Mouse (Mus musculus) liver, adult (tissue): ENCODE data around the gene Xpot.
A peak's percentile ranks its signal among the peaks of the same experiment; 100 is the strongest.

Experiments
- GATA4 ChIP-seq: IDR thresholded peaks from 2 replicates; pipeline ENCODE4 v1.6.1; 2014; ENCODE audit warnings: mild to moderate bottlenecking, low read length; ENCODE audit not compliant: insufficient replicate concordance

Xpot gene

DNA sequence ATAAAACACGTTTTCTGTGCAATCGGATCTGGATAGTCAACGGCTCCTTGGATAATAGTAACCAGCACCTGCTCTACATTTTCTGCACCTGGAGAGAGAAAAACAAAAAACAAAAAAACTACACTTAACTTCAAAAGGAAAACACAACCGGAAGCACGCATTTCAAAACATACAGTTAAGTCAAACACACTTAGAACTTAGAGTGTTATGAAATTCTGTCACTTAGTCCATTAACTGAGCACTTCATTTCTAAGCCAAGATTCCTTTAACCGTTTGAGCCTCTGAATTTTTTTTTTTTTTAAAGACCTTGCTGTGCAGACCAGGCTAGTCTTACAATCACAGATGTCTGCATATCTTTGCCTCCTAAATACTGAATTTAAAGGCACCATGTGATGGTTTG, 24.9 kb downstream of the Xpot start:
- no peak for TF ChIP-seq GATA4

DNA sequence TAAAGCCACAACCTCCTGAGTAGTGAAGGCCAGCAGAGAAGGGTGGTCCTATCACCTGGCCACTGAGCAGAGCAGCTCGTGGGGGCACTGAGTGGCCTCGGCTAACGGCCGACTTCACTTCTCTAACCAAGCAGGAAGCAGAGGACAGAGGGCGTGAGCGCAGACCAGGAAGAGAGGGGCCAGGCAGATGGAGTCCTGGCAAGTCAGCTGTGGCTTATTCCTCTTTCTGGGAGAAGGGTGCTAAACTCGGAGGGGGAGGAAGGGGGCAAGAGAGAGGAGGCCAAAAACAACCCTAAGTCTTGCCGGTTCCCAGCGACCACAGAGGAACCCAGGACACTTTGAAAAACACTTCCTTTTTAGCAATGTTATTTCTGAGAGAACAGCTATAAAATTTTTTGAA, 29.6 kb downstream of the Xpot start:
- TF ChIP-seq GATA4 = no peak

DNA sequence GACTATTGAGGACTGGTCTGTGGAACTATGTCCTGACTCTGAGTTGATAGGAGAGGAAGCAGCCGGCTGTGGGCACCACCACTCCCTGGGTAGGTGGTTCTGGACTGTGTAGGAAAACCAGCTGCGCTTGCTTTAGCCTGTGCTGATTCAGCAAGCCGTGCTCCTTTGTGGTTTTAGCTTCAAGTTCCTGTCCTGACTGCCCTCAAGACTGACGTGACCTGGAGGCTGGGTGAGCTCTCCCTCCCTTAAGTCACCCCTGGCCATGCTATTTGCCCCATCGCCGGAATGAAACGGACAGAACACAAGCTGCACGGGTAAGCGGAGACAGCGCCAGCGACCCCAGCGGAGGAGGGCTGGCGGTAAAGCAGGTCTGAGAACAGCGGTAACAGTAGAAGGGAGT, 35.0 kb downstream of the Xpot start:
- TF ChIP-seq GATA4 = no peak

DNA sequence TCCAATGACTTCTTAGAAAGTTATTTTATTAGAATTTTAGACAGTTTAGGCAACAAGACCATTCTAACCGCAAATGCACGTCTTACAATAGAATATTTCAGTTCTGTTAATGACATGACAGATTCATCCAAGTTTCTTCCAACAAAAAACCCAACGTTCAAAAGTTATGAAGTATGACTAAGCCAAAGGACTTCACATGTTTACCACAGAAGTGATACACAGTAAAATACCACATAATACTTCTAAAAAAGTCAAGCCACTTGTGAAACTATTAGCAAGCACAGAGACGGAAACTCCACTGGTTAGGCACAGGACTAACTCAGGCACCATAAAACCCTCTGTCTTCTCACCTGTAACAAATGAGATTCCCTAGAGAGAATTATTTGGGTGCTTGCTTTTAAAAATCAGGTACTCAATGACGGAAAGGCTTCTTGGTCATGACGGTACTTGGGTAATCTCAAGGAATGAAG, 38.7 kb downstream of the Xpot start:
- TF ChIP-seq GATA4 = no peak

GRCm38 (mm10) chr10:121586675-121587370, 39.3 kb downstream of the Xpot start, which contains the start of gene Tbk1:
Tbk1 (minus strand) TSS chr10:121586787.
- peak; percentile 19; the same call in 1 of the 2 replicates for TF ChIP-seq GATA4

DNA sequence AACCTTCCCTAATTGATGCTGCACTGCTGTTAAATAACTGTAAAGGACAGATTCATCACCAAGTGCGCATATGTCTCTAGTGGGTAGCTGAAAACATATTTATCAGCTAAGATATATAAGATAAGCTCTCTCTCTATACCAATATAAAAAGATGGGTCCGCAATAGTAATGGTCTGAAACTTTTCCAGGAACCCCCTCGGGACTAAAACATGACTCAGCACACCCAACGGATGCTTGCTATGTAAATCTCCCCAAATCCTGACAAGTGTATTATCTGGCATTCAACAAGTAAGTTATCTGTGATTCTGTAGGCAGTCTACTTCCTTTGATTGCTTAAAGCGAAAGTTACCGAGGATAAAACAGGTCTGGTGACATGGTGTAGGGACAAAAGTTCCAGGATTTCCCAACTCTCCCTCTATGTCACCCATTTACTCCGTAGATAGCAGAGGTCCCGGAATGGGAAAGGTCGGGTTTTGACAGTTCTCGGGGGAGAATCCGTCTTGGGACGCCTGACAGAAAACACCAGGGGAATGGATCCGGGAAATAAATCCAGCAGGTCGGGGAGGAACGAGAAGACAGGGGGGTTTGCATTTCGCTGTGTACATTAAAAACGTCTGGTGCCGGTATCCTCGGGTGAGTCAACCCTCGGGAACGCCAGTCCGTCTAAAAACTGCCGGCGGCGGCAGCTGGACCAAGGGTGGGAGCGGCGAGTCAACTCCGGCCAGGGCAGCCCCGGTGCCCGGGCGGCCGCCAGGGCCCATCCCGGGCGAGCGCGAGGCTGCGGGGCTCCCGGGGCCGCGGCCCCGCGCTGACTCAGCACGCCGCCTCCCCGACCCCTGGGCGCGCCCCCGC, 40.1 kb downstream of the Xpot start:
- 0 out of 2 replicates have a peak, but pooled peaks have one; percentile 26 for TF ChIP-seq GATA4

DNA sequence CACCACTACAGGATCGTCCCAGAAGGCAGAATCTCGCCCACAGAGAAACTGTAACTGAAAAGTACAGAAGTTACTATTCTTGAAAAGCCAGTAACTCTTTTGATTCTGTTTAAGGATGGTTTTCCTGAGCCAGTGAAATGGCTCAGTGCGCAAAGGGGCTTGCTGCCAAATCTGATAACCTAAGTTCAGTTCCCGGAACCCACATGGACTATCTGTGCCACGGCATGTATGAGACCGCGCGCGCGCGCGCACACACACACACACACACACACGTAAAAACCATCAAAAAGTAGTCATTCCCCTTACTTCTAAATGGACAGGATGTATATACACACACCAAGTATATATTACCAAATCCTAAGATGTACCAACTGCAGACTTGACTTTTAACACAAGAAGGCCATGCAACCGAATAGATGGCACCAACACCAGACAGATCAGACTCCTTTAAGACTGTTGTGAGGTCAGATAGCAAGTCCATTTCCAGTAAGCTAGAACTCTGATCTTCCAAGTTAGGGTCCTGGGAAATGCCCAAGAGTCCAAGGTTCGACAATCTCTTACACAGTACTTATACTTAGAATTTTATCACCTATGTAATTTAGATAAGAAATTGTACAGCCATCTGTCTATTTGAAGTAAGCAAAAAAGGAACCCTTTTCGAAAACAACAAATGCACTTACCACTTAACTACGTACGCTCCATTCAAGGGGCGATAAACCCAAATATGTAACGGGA, 40.9 kb downstream of the Xpot start:
- TF ChIP-seq GATA4 = peak; percentile 81

DNA sequence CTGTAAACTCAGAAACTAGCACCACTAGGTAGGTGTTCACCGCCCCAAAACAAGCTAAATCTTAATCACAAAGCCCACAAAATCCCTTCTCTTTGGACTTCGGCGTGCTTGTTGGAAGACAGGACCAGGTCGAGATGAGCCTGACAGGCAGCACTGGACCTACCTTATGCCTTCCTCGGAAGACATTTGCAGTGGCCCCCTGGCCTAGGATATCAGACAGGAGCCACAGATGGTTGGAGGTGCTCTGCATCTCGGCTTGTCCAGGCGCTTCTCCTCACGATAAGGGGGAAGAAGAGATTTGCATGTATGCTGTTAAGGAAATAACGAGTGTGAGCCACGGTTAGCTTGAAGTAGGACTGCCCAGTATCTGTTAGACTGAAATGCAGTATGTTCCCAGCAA, 42.1 kb downstream of the Xpot start:
- no peak for TF ChIP-seq GATA4

- no peak for TF ChIP-seq GATA4
Observed at GRCm38 (mm10) chr10:121583016-121583415, 43.1 kb downstream of the Xpot start.

- TF ChIP-seq GATA4 = no peak
Observed at GRCm38 (mm10) chr10:121582287-121582686, 43.8 kb downstream of the Xpot start.

DNA sequence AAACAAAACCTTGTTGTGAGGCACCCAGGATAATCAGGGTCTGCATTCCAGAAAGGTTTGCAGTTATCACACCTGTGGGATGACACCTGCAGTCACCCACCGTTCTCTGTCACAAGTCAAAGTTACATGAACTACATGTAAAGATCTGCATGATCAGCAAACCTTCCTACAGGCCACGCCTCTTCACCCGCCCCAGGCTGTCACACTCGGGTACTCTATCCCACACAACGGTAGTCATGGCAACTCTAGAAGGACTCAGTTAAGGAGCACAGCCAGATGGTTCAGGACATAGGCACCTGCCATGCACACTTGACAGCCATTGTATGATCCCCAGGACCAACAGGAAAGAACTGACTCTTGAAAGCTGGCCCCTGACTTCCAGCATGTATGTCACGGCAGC, 44.7 kb downstream of the Xpot start:
- no peak for TF ChIP-seq GATA4

DNA sequence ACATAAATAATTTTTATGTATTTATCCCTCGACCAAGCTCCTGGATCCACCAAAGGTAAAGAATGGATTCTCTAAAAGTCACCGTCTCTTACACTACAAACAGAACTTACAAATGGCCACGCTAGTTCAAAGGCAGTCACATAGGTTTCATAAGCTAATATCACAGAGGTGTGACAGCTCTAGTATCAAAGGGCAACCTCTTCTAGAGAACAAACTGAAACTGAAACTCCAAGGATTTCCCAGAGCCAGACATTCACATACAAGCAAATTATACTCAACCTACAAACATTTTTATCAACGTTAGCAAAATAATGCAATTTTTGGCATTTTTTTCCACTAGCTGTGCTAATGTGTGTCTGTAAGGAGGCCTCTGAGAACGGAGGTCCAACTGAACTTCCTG, 45.8 kb downstream of the Xpot start:
- no peak for TF ChIP-seq GATA4

DNA sequence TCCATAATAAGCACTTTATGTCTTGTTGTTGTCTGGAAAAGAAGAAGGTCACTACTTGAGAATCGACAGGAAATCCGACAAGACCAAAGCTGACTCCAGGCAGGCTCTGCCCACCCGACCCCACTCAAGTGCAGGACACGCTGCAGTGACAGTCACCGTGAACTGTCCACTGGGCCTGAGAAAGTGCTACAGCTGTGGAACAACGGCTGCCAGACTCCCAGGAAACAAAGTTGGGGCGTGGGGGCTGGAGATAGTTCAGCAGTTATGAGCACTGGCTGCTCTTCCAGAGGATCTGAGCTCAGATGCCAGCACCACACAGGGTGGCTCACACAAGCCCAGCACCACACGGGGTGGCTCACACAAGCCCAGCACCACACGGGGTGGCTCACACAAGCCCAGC, 49.8 kb downstream of the Xpot start:
- TF ChIP-seq GATA4 = no peak

DNA sequence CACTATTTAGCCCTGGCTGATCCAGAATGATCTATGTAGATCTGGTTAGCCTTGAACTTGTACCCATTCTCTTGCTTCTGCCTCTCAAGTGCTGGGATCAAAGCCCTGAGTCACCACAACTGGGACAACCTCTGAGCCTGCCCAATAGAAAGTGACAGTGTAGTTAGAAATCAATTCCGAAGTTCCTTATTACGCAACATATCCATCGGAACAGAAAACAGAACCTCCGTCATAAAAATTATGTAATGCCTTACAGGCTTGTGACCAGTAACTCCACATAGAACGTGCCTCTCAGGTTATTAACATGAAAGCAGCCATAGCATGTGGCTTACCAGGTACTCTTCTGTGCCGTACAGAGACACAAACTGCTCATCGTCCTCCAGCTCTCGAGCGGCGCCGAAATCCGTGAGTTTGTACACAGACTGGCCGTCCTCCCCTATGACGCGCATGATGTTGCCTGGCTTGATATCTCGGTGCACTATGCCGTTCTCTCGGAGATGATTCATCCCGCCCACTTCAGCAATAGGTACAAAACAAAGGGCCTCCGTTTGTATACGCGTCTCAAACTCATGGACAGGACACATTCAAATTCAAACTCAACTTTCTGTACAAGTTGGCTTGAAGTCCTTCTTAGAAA, 54.5 kb downstream of the Xpot start:
- TF ChIP-seq GATA4 = no peak

DNA sequence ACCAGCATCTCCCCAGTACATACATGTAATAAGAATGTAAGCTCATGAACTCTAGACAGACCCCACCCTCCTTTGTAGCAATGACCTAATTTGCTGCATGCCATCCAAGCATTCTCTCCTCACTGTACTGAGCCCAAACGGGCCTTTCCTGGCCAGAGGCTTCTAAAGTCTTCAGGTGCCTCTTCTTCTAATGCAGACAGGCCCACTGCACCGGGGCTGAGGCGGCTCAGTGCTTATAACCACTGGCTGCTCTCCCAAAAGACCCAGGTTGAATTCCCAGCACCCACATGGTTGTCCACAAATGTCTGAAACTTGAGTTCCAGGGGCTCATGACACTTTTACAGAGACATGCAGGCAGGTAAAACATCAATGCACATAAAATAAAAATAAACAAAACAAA, 55.1 kb downstream of the Xpot start:
- no peak for TF ChIP-seq GATA4
